Mouse (Mus musculus): ENCODE results near the gene Itgb7.

- TF ChIP-seq E2F4 (IDR thresholded peaks at IDR 0.05; ENCODE audit: insufficient read depth) (no peak), MAX (IDR thresholded peaks at IDR 0.05; ENCODE audit: low read depth) (no peak), POLR2A (IDR thresholded peaks at IDR 0.05; ENCODE audit: insufficient read length, low read depth) (no peak)
Measured at GRCm38 (mm10) chr15:102242404-102243228, 10.9 kb upstream of the Itgb7 start.
